Mouse (Mus musculus) natural killer cell, adult 2 months (primary cell): Measurements from ENCODE around the gene Cc2d2b.

Experiments
- DNase-seq, 2 experiments: peaks; one replicate each; pipeline ENCODE4 v3.0.0; 2022; ENCODE audit warnings: low spot score in 2 of 2

The Cc2d2b gene

DNA sequence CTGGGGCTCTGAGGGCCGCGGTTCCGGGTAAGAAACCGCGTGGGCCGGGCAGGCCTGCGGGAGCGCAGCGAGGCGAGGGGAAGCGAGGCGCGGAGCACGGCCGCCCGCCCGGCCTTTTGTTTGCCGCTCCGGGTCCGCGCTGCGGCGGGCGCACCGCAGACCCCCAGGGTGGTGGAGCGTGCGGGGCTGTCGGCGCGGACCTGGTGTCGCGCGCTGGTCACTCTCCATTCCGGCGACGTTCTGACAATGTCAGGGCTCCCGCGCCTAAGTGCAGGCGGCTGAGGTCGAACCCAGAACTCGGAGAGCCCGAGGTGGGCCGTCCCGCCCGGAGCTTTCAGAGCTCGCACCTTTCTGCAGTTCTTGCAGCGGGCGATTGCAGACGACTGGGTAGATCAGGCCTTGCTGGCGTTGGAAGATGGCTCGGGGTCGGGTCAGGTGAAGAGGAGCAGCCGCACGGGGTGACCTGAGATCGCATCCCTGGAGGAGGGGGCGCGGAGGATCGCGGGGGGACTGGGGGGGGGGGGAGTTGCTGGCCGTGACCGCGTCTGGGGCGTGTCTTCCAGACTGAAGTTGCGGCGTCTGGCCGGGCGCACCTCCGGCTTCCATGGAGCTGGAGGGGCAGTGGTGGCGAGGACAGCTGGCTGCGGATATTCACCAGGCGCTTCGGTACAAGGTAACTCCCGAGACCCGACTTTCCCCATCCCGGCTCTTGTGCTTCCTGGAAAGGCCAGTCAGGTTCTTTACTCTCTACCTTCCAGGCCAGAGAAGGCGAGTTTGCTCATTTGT lies 83.1 kb downstream of the Cc2d2b start:
- DNase-seq = peak in 1 of 2 experiments; percentile 20

DNA sequence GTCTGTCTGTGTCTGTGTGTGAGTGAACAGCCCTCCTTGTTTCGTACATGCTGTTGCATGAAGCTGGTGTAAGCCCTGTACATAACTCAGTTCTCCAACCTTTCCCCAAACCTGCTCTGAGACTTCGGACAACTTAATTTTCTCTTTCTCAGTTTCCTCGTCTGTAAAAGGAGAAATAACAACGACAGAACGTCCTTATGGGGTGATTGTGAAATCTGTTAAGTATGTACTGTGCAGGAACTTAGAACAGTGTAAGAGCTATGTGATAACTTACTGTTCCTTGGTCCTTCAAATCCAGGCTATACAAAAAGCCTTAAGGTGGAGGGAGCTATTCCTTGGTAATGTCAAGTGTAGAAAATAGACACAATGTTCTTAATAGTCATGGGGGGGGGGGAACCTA lies 83.8 kb downstream of the Cc2d2b start:
- no peak for DNase-seq

DNA sequence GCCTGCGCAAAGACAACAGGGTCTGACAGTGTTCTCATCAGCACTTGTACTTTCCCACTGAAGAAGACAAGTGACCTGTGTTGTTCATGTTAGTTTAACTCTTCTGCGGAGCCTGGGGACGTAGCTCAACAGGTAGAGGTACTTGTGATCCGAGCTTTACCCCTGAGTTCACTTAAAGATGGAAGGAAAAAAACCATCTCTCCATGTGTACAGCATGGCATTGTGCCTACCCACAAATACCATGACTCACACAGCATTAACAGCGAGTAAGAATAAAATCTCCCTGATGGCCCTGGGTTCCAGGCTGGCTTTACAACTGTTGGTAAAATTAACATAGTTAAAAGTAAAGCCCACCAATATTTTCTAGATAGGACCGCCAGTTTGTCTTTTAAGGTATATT lies 85.9 kb downstream of the Cc2d2b start:
- DNase-seq = no peak

DNA sequence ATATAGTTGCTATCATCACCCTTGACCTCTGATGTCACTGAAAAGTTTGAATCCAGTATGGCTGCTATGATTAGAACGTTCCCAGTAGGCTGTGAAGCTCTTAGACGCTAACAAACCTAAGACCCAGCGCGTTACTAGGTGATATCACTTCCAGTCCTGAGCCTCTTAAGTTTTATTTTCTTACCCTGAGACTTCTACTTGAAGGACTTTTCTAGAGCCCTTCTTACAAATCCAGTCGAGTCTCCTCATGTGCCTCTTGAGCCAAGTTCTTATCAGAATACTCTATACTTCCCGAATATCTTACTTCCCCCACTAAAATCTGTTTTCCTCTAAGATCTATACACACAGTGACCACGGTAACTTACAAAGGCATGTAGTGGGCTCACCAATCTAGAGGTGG lies 89.7 kb downstream of the Cc2d2b start:
- DNase-seq = no peak

DNA sequence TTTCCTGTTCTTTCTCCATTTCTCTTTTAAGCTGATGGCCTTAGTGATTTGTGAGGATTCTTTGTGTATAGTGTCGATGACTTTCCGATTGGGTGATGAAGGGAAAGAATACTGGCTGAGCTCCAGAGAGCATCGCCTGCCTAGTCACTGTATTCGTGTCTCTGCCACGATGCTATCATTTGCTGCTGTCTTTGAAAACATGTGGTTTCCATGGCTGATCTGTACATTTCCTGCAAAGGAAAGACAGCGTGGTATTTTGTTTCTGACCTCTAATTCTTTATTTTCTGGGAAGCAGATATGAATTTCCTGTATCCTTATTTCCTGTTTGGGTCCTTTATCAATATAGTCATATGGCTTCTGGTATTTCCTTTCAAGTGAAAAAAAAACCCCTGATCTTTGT lies 91.8 kb downstream of the Cc2d2b start:
- no peak for DNase-seq

DNA sequence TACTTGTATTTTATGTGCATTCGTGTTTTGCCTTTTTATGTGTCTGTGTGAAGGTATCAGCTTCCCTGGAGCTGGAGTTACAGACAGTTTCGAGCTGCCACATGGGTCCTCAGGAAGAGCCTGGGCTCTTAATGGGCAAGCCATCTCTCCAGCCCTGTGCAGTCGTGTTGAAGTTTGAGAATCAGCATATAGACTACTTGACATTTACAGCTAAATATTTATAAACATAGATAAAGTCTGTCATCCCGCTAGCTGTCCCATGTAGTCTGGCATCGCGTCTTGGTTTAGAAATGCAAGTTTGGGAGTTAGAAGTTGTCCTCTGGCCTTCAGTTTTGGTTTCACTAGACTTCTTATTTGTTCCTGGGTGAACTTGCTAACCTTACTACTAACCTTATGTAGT lies 92.5 kb downstream of the Cc2d2b start:
- DNase-seq = no peak

DNA sequence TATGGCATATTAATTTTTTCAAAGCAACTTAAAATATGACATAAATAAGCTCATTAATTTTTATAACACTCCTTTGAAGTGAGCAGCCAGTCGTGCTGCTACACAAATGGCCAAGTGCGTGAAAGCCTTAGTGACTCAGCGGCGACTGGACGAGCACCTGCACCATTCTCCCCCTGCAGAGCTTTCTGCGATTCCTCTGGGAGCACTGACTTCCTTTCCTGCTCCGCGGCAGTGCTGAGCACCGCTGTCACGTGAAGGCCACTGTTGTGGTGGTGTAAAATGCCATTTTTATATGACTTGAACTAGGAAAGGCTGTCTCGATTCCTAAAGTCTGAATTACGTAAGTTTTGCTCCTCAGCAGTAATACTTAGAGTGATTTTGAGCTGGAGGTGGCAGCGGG lies 93.0 kb downstream of the Cc2d2b start:
- no peak for DNase-seq

DNA sequence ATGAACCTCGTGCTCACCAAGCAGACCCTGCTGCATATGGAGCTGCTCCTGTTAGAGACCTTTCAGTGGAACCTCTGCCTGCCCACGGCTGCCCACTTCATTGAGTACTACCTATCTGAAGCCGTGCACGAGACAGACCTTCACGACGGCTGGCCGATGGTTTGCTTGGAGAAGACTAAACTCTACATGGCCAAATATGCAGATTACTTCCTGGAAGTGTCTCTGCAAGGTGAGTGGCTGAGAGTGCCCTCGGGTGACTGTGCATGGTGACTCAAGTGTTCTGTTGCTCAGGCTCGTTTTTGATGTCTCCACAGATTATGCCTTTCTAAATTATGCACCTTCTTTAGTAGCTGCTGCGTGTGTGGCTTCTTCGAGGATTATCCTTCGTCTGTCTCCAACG lies 96.2 kb downstream of the Cc2d2b start:
- DNase-seq = no peak

DNA sequence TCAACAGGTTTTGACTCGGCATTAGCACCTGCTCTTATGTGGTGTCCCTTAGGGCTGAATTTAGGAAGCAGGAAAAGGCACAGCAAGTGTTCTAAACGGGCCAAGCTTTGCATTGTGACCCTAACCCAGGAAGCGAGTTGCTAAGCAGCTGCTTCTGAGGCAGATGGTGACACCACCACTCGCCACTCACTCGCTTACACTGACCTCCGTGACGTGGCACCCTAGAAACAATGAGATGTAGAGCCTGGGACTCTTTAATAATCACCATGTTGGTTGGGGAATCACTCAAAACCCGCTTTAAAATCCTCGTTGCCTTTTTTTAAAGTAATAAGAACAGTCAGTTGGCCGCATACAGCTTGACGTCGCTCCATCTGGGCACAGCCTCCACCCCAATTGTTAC lies 100.8 kb downstream of the Cc2d2b start:
- no peak for DNase-seq

DNA sequence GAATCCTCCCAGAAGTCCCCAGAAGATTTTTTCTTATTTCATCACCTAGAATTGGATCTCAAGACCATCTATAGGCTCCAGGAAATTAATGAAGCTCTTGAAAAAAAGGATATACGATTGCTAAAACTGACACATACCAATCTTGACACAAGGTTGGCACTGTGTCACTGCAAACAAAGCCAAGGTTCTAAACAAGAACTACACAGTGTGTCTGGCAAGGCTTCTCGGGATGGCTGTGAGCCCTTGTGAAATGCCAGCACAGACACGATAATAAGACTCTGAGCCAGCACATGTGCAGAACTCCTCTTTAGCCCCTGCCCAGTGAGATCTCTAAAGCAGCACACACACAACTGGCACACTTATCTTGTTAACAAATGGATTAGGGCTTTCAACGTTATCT lies 111.0 kb downstream of the Cc2d2b start:
- DNase-seq = no peak

DNA sequence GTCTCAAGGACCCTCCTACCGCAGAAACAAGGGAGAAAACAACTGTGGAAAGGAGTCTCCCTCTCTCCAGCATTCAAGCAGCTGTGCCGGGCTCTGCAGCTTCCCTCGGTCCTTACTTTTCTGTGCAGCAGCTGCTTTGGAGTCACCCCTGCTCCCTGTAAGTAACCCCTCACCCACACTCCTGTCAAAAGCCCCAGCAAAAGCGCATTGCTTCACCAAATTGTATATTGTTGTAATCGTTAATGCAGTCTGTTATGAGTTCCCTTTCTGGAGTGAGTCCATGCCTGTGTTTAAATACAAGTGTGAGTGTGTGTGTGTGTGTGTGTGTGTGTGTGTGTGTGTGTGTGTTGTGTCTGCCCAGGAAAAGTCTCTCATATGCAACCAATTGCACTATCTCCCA lies 119.7 kb downstream of the Cc2d2b start:
- DNase-seq = no peak

DNA sequence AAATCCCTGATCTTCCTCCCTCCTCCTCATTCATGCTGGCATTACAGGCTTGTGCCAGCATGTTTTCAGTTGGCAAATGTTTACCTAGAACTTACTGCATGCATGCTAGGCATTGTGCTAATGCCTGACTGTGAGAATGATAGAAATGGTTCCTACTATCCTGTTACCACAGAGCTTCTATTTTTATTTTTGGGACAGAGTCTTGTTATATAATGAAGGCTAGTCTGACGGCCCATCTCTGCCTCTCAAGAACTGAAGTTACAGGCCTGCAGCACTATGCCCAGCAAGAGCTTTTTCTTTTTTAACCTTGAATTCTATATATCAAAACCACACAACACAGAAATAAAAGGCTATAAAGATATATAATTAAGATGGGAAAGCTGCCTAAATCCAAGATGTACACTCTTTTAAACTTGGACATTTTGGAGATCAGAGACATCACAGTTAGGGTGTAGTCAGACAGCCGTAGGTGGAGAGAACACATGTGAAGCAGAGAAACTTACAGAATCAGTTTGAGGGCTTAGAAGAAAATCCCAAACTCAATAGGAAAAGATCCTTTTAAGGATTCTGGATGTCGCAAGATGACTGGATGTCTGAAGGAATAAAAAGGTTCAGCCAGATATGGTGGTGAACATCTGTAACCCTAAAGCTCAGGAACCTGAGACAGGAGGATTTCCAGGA lies 121.0 kb downstream of the Cc2d2b start:
- no peak for DNase-seq

DNA sequence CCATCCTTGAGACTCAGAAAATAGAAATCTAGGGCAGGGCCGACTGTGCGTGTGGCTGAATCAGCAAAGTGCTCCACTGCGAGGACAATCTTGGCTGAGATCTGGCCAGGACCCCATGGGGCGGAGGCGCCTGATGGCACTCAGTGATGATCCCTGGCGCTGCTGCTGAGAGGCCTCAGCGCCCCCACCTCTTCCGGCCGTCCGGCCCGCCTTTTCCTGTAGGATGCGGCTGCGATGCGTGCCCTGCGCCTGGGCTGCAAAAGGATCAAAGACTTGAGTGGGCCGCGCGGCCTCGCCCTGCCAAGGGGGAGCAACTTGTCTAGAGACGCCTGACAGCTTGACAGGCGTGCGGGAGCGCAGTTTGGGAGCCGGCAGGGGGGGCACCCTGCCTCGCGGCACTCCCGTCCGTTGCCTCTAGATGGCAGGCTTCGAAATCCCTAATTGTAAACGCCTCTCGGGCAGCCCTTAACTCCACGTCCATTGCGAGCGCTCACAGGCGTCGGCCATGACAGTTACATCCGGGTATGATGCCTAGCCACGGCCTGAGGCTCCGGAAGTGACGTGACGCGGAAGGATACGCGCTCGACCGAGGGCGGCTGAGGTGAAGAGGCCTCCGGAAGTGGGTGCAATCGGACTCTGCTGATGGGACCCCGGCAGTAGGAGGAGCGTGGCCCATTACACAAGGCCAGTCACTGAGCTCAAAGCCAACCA lies 124.6 kb downstream of the Cc2d2b start:
- DNase-seq = peak; percentile 84 to 88
